Mouse (Mus musculus): ENCODE measurements around the gene Gjc1. TPM values are rescaled to one million over a fixed set of nuclear protein-coding genes. Genes with fewer than 3 reads are reported as not detected.

Gjc1 gene
- polyA plus RNA-seq, 1 experiment from 2014 or later = 25.8 TPM

Other genes starting within 250 kb of the Gjc1 start
- 1.6 and 2.4 TPM in 2 replicates for gene Gm11627, start 240.2 kb downstream of the Gjc1 start, polyA plus RNA-seq (2015; fragmentation: Nextera tagmentation; extraction: Ambion mirVana)
- gene Fzd2, start 215.3 kb downstream of the Gjc1 start, polyA plus RNA-seq (2015; fragmentation: Nextera tagmentation; extraction: Ambion mirVana) = 3.9 and 4.4 TPM in 2 replicates
- gene Meioc, start 156.0 kb downstream of the Gjc1 start, polyA plus RNA-seq (2015; fragmentation: Nextera tagmentation; extraction: Ambion mirVana) = 0.15 and 0.16 TPM in 2 replicates
- gene Ccdc43, start 121.9 kb downstream of the Gjc1 start, polyA plus RNA-seq (2015; fragmentation: Nextera tagmentation; extraction: Ambion mirVana) = 43.1 and 46.3 TPM in 2 replicates
- 32.2 and 34.9 TPM in 2 replicates for gene Adam11, start 58.3 kb downstream of the Gjc1 start, polyA plus RNA-seq (2015; fragmentation: Nextera tagmentation; extraction: Ambion mirVana)
- gene Higd1b, start 16.1 kb upstream of the Gjc1 start, polyA plus RNA-seq (2015; fragmentation: Nextera tagmentation; extraction: Ambion mirVana) = 15.7 and 19.3 TPM in 2 replicates
- 133 and 134 TPM in 2 replicates for gene Eftud2, start 61.3 kb upstream of the Gjc1 start, polyA plus RNA-seq (2015; fragmentation: Nextera tagmentation; extraction: Ambion mirVana)
- gene Ccdc103, start 61.5 kb upstream of the Gjc1 start, polyA plus RNA-seq (2015; fragmentation: Nextera tagmentation; extraction: Ambion mirVana) = 2.3 TPM in 2 replicates
- not detected in 2 replicates for gene Fam187a, start 65.5 kb upstream of the Gjc1 start, polyA plus RNA-seq (2015; fragmentation: Nextera tagmentation; extraction: Ambion mirVana)
- 0.27 and 1.2 TPM in 2 replicates for gene Gfap, start 81.2 kb upstream of the Gjc1 start, polyA plus RNA-seq (2015; fragmentation: Nextera tagmentation; extraction: Ambion mirVana)
- gene Kif18b, start 105.4 kb upstream of the Gjc1 start, polyA plus RNA-seq (2015; fragmentation: Nextera tagmentation; extraction: Ambion mirVana) = 0.75 and 1.4 TPM in 2 replicates
- gene C1ql1, start 127.0 kb upstream of the Gjc1 start, polyA plus RNA-seq (2015; fragmentation: Nextera tagmentation; extraction: Ambion mirVana) = 6.0 and 7.9 TPM in 2 replicates
- gene Nmt1, start 208.5 kb upstream of the Gjc1 start, polyA plus RNA-seq (2015; fragmentation: Nextera tagmentation; extraction: Ambion mirVana) = 25.5 and 26.8 TPM in 2 replicates
- gene Dcakd, start 208.6 kb upstream of the Gjc1 start, polyA plus RNA-seq (2015; fragmentation: Nextera tagmentation; extraction: Ambion mirVana) = 157 and 174 TPM in 2 replicates